Mouse (Mus musculus): ENCODE data around the gene Fkbp1a. TPM values are rescaled to one million over a fixed set of nuclear protein-coding genes. Genes with fewer than 3 reads are reported as not detected.

Gene Fkbp1a
- total RNA-seq, 1 experiment from 2014 or later = 33.6 TPM

DNA sequence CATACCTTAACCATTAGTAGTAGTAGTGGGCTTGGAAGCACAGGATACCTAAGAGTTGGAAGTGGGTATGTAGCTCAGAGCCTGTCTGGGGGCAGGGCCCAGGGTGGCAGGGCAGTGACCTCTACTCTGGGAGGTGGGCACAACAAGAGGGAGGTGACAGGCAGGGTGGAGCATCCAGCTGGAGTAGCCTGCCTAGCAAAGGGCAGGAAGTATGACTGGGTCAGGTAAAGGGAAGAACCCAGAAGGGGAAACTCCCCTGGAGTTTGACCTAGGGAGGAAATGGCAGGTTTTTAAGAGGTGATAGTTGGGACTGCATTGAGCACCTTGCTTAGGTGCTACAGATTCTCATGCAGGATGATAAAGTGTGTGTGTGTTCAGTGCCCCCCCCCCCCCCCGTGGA is 38.7 kb downstream of the Fkbp1a start:
- 0 out of 4 replicates have a peak, but pooled peaks of 1 of the 2 experiments have one; percentile 14 for ATAC-seq (replicated peaks in 1 of 2; ENCODE audit: insufficient read depth in 1 of 2, low FRiP score in 2 of 2, low TSS enrichment in 1 of 2, low read depth in 1 of 2, poor library complexity in 2 of 2, severe bottlenecking in 2 of 2)

DNA sequence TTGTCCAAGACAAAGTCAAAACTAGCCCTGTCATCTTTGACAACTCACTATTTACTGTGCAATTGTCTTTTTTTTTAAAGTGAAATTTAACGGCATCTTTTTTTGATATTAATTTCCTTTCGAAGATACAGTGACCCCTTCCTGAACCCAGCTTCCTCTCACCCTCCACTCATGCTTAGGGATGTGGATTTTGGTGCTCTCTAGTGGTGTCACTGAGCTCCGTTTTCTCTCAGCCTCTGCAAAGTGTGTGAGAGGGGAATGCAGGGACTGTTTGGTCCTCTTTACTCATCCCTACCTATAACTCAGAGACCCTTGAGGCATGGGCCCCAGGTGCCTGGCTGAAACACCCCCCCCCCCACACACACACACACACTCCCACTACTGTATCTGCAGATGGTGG is 43.7 kb downstream of the Fkbp1a start:
- no peak for ATAC-seq (replicated peaks in 1 of 2; ENCODE audit: insufficient read depth in 1 of 2, low FRiP score in 2 of 2, low TSS enrichment in 1 of 2, low read depth in 1 of 2, poor library complexity in 2 of 2, severe bottlenecking in 2 of 2)

DNA sequence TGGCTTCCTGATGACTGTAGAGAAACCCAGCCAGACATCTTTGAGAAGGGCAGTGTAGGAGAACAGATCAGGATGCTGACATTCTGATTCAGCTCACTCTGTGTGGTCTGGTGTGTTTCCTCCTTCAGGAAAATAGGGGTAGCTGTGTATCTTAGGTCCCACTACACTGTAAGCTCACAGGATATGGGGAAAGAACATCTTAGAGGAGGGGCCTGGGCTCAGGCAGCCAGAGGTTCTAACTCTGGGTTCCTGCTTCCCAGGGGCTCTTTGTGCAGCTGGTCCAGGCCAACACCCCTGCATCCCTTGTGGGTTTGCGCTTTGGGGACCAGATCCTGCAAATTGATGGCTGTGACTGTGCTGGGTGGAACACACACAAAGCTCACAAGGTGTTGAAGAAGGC is 44.5 kb downstream of the Fkbp1a start:
- peak; percentile 11 to 20 for ATAC-seq (replicated peaks in 1 of 2; ENCODE audit: insufficient read depth in 1 of 2, low FRiP score in 2 of 2, low TSS enrichment in 1 of 2, low read depth in 1 of 2, poor library complexity in 2 of 2, severe bottlenecking in 2 of 2)

DNA sequence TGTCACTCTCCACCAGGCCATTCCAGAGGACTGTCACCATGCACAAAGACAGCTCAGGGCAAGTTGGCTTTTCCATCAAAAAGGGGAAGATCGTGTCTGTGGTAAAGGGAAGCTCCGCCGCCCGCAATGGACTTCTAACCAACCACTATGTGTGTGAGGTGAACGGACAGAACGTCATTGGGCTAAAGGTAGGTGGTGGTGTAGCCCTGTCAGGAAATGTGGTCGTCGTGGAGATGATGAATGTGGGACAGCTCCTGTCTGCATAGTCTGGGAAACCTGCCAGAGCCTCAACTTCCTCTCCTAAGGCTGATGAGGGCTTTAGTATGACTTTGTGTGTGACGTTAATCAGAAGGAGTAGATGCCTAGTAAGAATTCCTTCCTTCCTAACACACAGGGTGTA is 45.0 kb downstream of the Fkbp1a start:
- ATAC-seq (replicated peaks in 1 of 2; ENCODE audit: insufficient read depth in 1 of 2, low FRiP score in 2 of 2, low TSS enrichment in 1 of 2, low read depth in 1 of 2, poor library complexity in 2 of 2, severe bottlenecking in 2 of 2) = peak; percentile 90 to 92

- no peak for ATAC-seq (replicated peaks in 1 of 2; ENCODE audit: insufficient read depth in 1 of 2, low FRiP score in 2 of 2, low TSS enrichment in 1 of 2, low read depth in 1 of 2, poor library complexity in 2 of 2, severe bottlenecking in 2 of 2)
Measured at GRCm38 (mm10) chr2:151598068-151598467, 55.8 kb downstream of the Fkbp1a start.

DNA sequence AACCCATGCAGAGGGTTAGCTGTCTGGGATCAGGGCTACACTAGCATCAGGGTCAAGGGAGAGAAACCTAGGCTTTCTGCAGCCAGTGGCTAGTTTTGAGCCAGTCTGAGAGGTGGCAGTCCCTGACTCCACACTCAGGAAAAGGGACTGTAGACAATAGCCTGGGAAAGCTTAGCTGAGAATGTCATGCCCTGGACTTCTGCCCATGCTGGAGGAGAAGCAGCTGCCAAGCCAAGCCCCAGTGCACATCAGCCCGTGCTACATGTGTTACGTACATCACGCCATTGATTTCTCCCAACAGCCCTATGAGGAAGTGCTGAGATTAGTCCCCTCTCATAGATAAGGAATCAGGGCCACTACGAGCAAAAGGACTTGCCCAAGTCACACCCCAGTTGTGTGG is 59.8 kb downstream of the Fkbp1a start:
- ATAC-seq (replicated peaks in 1 of 2; ENCODE audit: insufficient read depth in 1 of 2, low FRiP score in 2 of 2, low TSS enrichment in 1 of 2, low read depth in 1 of 2, poor library complexity in 2 of 2, severe bottlenecking in 2 of 2) = no peak

- no peak for ATAC-seq (replicated peaks in 1 of 2; ENCODE audit: insufficient read depth in 1 of 2, low FRiP score in 2 of 2, low TSS enrichment in 1 of 2, low read depth in 1 of 2, poor library complexity in 2 of 2, severe bottlenecking in 2 of 2)
Measured at GRCm38 (mm10) chr2:151603630-151604029, 61.3 kb downstream of the Fkbp1a start.

- ATAC-seq (replicated peaks in 1 of 2; ENCODE audit: insufficient read depth in 1 of 2, low FRiP score in 2 of 2, low TSS enrichment in 1 of 2, low read depth in 1 of 2, poor library complexity in 2 of 2, severe bottlenecking in 2 of 2) = peak; percentile 81 to 85
Measured at GRCm38 (mm10) chr2:151605437-151605987, 63.2 kb downstream of the Fkbp1a start.

GRCm38 (mm10) chr2:151608435-151608834 is 66.2 kb downstream of the Fkbp1a start:
- no peak for ATAC-seq (replicated peaks in 1 of 2; ENCODE audit: insufficient read depth in 1 of 2, low FRiP score in 2 of 2, low TSS enrichment in 1 of 2, low read depth in 1 of 2, poor library complexity in 2 of 2, severe bottlenecking in 2 of 2)

- no peak for ATAC-seq (replicated peaks in 1 of 2; ENCODE audit: insufficient read depth in 1 of 2, low FRiP score in 2 of 2, low TSS enrichment in 1 of 2, low read depth in 1 of 2, poor library complexity in 2 of 2, severe bottlenecking in 2 of 2)
Measured at GRCm38 (mm10) chr2:151609974-151610373, 67.7 kb downstream of the Fkbp1a start.

Other genes starting within 250 kb of the Fkbp1a start
- gene 4921509C19Rik, start 66.3 kb upstream of the Fkbp1a start, total RNA-seq (2017) = not detected in 2 replicates
- gene Nsfl1c, start 48.3 kb upstream of the Fkbp1a start, total RNA-seq (2017) = 133 and 152 TPM in 2 replicates
- gene Sdcbp2, start 30.1 kb downstream of the Fkbp1a start, total RNA-seq (2017) = 0.63 TPM in 1 of 2 replicates, not detected in the other
- gene Snph, start 90.1 kb downstream of the Fkbp1a start, total RNA-seq (2017) = not detected in 2 replicates
- not detected in 2 replicates for gene Rad21l, start 126.0 kb downstream of the Fkbp1a start, total RNA-seq (2017)
- gene Tmem74b, start 159.5 kb downstream of the Fkbp1a start, total RNA-seq (2017) = not detected in 2 replicates
- gene Psmf1, start 201.7 kb downstream of the Fkbp1a start, total RNA-seq (2017) = 15.6 and 16.4 TPM in 2 replicates

Measured in hematopoietic stem cell, adult 5-6 weeks (primary cell).